In the genomic region with DNA sequence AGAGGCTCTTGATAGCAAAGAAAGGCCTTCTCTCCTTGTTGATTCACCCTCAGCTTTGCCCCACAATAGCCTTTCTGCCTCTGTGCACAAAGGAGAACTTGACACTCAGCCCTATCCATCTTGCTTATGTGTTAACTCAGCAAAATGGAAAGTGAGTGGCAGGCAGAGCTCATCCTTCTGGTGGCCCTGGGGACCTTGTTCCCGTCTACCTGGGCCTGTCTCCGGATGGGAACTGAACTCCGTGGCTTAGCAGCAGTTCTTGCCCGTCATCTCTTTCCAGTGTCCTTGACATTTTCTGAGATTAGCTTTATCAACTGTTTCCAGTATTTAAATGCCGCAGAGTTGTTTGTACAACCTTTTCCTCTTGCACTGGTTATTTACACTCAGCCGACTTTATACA, we compare ENCODE assay signal across 22 mouse cellular contexts.
A peak's percentile ranks its signal among the peaks of the same experiment; 100 is the strongest.
DNase-seq lines count a peak whose midpoint lies in the region; TF ChIP-seq lines count a peak whose summit lies in the region.
"Had no signal": no experiment of that assay in that cellular context is flagged by ENCODE, and none has a peak within 500 bp of the region (broad histone marks: within the 10 kb centered on the region; RNA-seq: fewer than 3 reads in every experiment).

No protein-coding gene starts in this region.

- TF ChIP-seq CTCF in C2C12 (IDR thresholded peaks at IDR 0.05; ENCODE audit: control insufficient read depth, insufficient read depth, insufficient read length): no peak

- H3K27me3 ChIP-seq in heart, embryonic 10.5 days (ENCODE audit: insufficient read depth, poor library complexity, severe bottlenecking): no peaks in the 10 kb centered on the region
- H3K27me3 ChIP-seq in C2C12 (ENCODE audit: control insufficient read depth, insufficient read depth, insufficient read length): no peaks in the 10 kb centered on the region
- H3K27me3 ChIP-seq: CH12.LX, Patski had no signal

- no peak overlapping the region for H3ac ChIP-seq in C2C12 (ENCODE audit: control insufficient read depth, insufficient read length, low read depth)

- 45% methylated on average over 6 of the region's 6 CpGs for WGBS in heart, embryonic 10.5 days

- DNase-seq in adrenal gland, adult (ENCODE audit: inconsistent age in 2 of 2, low spot score in 1 of 2): peak; percentile 57 to 80
- DNase-seq in adrenal gland, postnatal 4 days (ENCODE audit: low spot score in 2 of 2): no peak
- peak; percentile 59 for DNase-seq in adrenal gland, adult 2 months
- DNase-seq in adrenal gland, postnatal 25 days: no peak
- DNase-seq in heart, embryonic 10.5 days (ENCODE audit: low spot score): no peak
- DNase-seq in heart, adult 8-10 months (ENCODE audit: low spot score): no peak
- no peak for DNase-seq in right cerebral cortex, postnatal 4 days
- DNase-seq: adrenal gland, adult 8-10 months; adrenal gland, postnatal 10 days; adrenal gland, postnatal 14 days; B cell, adult 2 months; cerebellum, adult 11 months; cerebellum, adult 11-12 months; cerebellum, adult 18-20 months; cerebellum, adult 2 months; cerebellum, adult 8-10 months; cerebellum, adult 9-10 months; cerebellum, adult 9-11 months had no signal

- no peaks in the 10 kb centered on the region for H3K79me2 ChIP-seq in C2C12 (ENCODE audit: control insufficient read depth, insufficient read depth)

- H3K36me3 ChIP-seq in heart, embryonic 10.5 days: no peaks in the 10 kb centered on the region
- H3K36me3 ChIP-seq in C2C12 (ENCODE audit: control insufficient read depth, insufficient read depth): no peaks in the 10 kb centered on the region
- H3K36me3 ChIP-seq: G1E had no signal

- H3K27ac ChIP-seq in heart, embryonic 10.5 days: 0 out of 2 replicates have a peak overlapping the region, but pooled peaks have one; percentile 32

- no peaks in the 10 kb centered on the region for H3K9me3 ChIP-seq in heart, embryonic 10.5 days
- H3K9me3 ChIP-seq: G1E had no signal

- no peaks in the 10 kb centered on the region for H3K79me3 ChIP-seq in C2C12 (ENCODE audit: low read depth)

- peaks cover 40% of the 10 kb centered on the region for H3K4me1 ChIP-seq in heart, embryonic 10.5 days

- H3K4me3 ChIP-seq in heart, embryonic 10.5 days: no peak overlapping the region
- peak overlapping the region; percentile 2 for H3K4me3 ChIP-seq in C2C12 (ENCODE audit: insufficient read depth, poor library complexity, severe bottlenecking)

TF ChIP-seq in C2C12, 6 proteins besides CTCF, POLR2A, EP300 and RAD21:
- TF ChIP-seq MYOG (IDR thresholded peaks at IDR 0.05; ENCODE audit: control insufficient read depth, extremely low read depth, insufficient read length) (no peak), MYOD1 (IDR thresholded peaks at IDR 0.05; ENCODE audit: control insufficient read depth, insufficient read length, low read depth) (no peak), FOSL1 (IDR thresholded peaks at IDR 0.05; ENCODE audit: insufficient read depth, low read length, poor library complexity, severe bottlenecking) (no peak), MAX (IDR thresholded peaks at IDR 0.05) (no peak), USF1 (IDR thresholded peaks at IDR 0.05; ENCODE audit: low read depth) (no peak), CEBPB (IDR thresholded peaks at IDR 0.05; ENCODE audit: low read depth) (no peak)

Comparison
In these comparisons a context has a peak if more than half of its experiments do, and no peak if none do; other contexts are left out.
1. DNase-seq: peak in adrenal gland, adult (2 of 2) and adrenal gland, adult 2 months (single experiment); none in adrenal gland, postnatal 4 days (0 of 2), adrenal gland, postnatal 25 days (single experiment), heart, embryonic 10.5 days (single experiment), heart, adult 8-10 months (single experiment) and right cerebral cortex, postnatal 4 days (single experiment).